Mouse (Mus musculus) heart, adult 2 months (tissue): ENCODE measurements around the gene Usp53.

Experiments used
- CTCF ChIP-seq: fragments of 200-600 bp; IDR thresholded peaks from 2 replicates; pipeline ENCODE4 v1.8.1; 2022; ENCODE audit warnings: antibody characterized with exemption, mild to moderate bottlenecking, moderate library complexity
- POLR2A ChIP-seq: fragments of 200-500 bp; IDR thresholded peaks from 2 replicates; pipeline ENCODE4 v1.6.1; 2011; ENCODE audit warnings: mild to moderate bottlenecking, low read depth, low read length, control low read depth; ENCODE audit not compliant: insufficient read depth

GRCm38 (mm10) chr3:122996968-122997367, 12.7 kb upstream of the Usp53 start:
- TF ChIP-seq CTCF = no peak
- TF ChIP-seq POLR2A = no peak
